ENCODE assay signal across 8 mouse cellular contexts in genomic region chr3:116251481-116252254, GRCm38 (mm10). TPM values are rescaled to one million over a fixed set of nuclear protein-coding genes. Genes with fewer than 3 reads are reported as not detected.
DNase-seq lines count a peak whose midpoint lies in the region; ATAC-seq and TF ChIP-seq lines count a peak whose summit lies in the region.

No protein-coding gene starts in this region.

- H3K9ac ChIP-seq in limb, embryonic 15.5 days = peak overlapping the region; percentile 43
- H3K9ac ChIP-seq in midbrain, embryonic 14.5 days (replicated peaks; ENCODE audit: low read length) = peak overlapping the region; percentile 55
- H3K9ac ChIP-seq in stomach, postnatal 0 days (ENCODE audit: low read length) = peak overlapping the region; percentile 48

- H3K4me1 ChIP-seq in erythroblast, embryonic 14.5 days (ENCODE audit: control insufficient read depth) = no peaks in the 10 kb centered on the region; the same call in 1 of the 2 replicates
- peaks cover 23% of the 10 kb centered on the region for H3K4me1 ChIP-seq in limb, embryonic 15.5 days
- H3K4me1 ChIP-seq in midbrain, embryonic 14.5 days (ENCODE audit: control insufficient read depth, insufficient read depth, low read length) = peaks cover 12% of the 10 kb centered on the region
- peaks cover 4% of the 10 kb centered on the region for H3K4me1 ChIP-seq in stomach, postnatal 0 days (replicated peaks; ENCODE audit: control insufficient read depth, insufficient read depth)

- TF ChIP-seq CTCF in stomach, postnatal 0 days (IDR thresholded peaks at IDR 0.05; ENCODE audit: low read depth) = 0 out of 2 replicates have a peak, but pooled peaks have one; percentile 1

- peaks cover 59% of the 10 kb centered on the region for H3K27me3 ChIP-seq in erythroblast, embryonic 14.5 days (ENCODE audit: control insufficient read depth)
- peaks cover 61% of the 10 kb centered on the region for H3K27me3 ChIP-seq in limb, embryonic 15.5 days
- H3K27me3 ChIP-seq in midbrain, embryonic 14.5 days (ENCODE audit: control insufficient read depth, insufficient read depth, low read length) = peaks cover 16% of the 10 kb centered on the region
- peaks cover 11% of the 10 kb centered on the region for H3K27me3 ChIP-seq in stomach, postnatal 0 days (ENCODE audit: control insufficient read depth, insufficient read depth, low read length)

- under 1% methylated on average over 84 of the region's 86 CpGs for WGBS in limb, embryonic 15.5 days
- under 1% methylated on average over 86 of the region's 86 CpGs for WGBS in midbrain, embryonic 14.5 days
- WGBS in stomach, postnatal 0 days = under 1% methylated on average over 82 of the region's 86 CpGs

- ATAC-seq in erythroblast, adult 5-6 weeks (replicated peaks; ENCODE audit: low FRiP score, poor library complexity, severe bottlenecking) = no peak
- peak; percentile 43 for ATAC-seq in granulocyte monocyte progenitor cell, adult 5-6 weeks (replicated peaks; ENCODE audit: poor library complexity, severe bottlenecking)
- 0 out of 2 replicates have a peak, but pooled peaks have one; percentile 18 for ATAC-seq in limb, embryonic 15.5 days (ENCODE audit: insufficient number of reproducible peaks, low FRiP score, low TSS enrichment, low read depth)
- ATAC-seq in midbrain, embryonic 14.5 days (ENCODE audit: low FRiP score, low TSS enrichment) = peak; percentile 69
- peak; percentile 56 for ATAC-seq in stomach, postnatal 0 days (ENCODE audit: low FRiP score, low TSS enrichment)

- no peaks in the 10 kb centered on the region; the same call in 1 of the 2 replicates for H3K9me3 ChIP-seq in erythroblast, embryonic 14.5 days (ENCODE audit: control insufficient read depth, low read length)
- H3K9me3 ChIP-seq in limb, embryonic 15.5 days = no peaks in the 10 kb centered on the region
- H3K9me3 ChIP-seq in midbrain, embryonic 14.5 days (ENCODE audit: control insufficient read depth, low read length) = no peaks in the 10 kb centered on the region
- H3K9me3 ChIP-seq in stomach, postnatal 0 days (ENCODE audit: control insufficient read depth, low read length) = no peaks in the 10 kb centered on the region

- peak overlapping the region; percentile 98 for H3K4me2 ChIP-seq in limb, embryonic 15.5 days
- H3K4me2 ChIP-seq in midbrain, embryonic 14.5 days (ENCODE audit: low read length) = peak overlapping the region; percentile 100
- peak overlapping the region; percentile 93 for H3K4me2 ChIP-seq in stomach, postnatal 0 days (replicated peaks; ENCODE audit: low read depth)

- H3K27ac ChIP-seq in limb, embryonic 15.5 days = peak overlapping the region; percentile 71
- no peak overlapping the region for H3K27ac ChIP-seq in midbrain, embryonic 14.5 days (replicated peaks; ENCODE audit: low read depth, low read length)
- no peak overlapping the region for H3K27ac ChIP-seq in stomach, postnatal 0 days (replicated peaks)

- no peak for TF ChIP-seq EP300 in stomach, postnatal 0 days (optimal IDR thresholded peaks at IDR 0.05)

- H3K36me3 ChIP-seq in erythroblast, embryonic 14.5 days (ENCODE audit: control insufficient read depth) = no peaks in the 10 kb centered on the region
- H3K36me3 ChIP-seq in limb, embryonic 15.5 days = no peaks in the 10 kb centered on the region
- H3K36me3 ChIP-seq in midbrain, embryonic 14.5 days (ENCODE audit: control insufficient read depth, insufficient read depth, low read length) = no peaks in the 10 kb centered on the region
- H3K36me3 ChIP-seq in stomach, postnatal 0 days (ENCODE audit: control insufficient read depth, insufficient read depth, low read length) = no peaks in the 10 kb centered on the region

- peak; percentile 50 for DNase-seq in embryo, embryonic 10 days (ENCODE audit: low spot score)
- DNase-seq in kidney, adult 18-20 months = peak; percentile 38
- peak; percentile 80 for DNase-seq in midbrain, embryonic 14.5 days
- DNase-seq in stomach, postnatal 0 days (ENCODE audit: low spot score) = peak; percentile 50

- H3K4me3 ChIP-seq in erythroblast, embryonic 14.5 days (replicated peaks) = peak overlapping the region; percentile 41
- peak overlapping the region; percentile 53 for H3K4me3 ChIP-seq in limb, embryonic 15.5 days
- H3K4me3 ChIP-seq in midbrain, embryonic 14.5 days (replicated peaks; ENCODE audit: low read depth, low read length) = peak overlapping the region; percentile 59
- peak overlapping the region; percentile 52 for H3K4me3 ChIP-seq in stomach, postnatal 0 days (ENCODE audit: low read depth, low read length)

RNA-seq across cellular contexts. Expression of gene Gpr88, which starts 1.6 kb away (rescaled TPM):
- not detected in 2 replicates for polyA plus RNA-seq in erythroblast, embryonic 14.5 days (2012)
- not detected in 2 replicates for total RNA-seq in erythroblast, adult 5-6 weeks (2015; ENCODE audit: low replicate concordance)
- total RNA-seq in erythroblast, adult 5-6 weeks (2017; ENCODE audit: low replicate concordance) = not detected in 2 replicates
- not detected in 2 replicates for total RNA-seq in granulocyte monocyte progenitor cell, adult 5-6 weeks (2014; fragmentation: Nextera tagmentation)
- total RNA-seq in granulocyte monocyte progenitor cell, adult 5-6 weeks (2017) = not detected in 2 replicates
- 2.7 and 5.5 TPM in 2 replicates for polyA plus RNA-seq in limb, embryonic 15.5 days (2015; fragmentation: Nextera tagmentation; extraction: Ambion mirVana)
- polyA plus RNA-seq in midbrain, embryonic 14.5 days (2014; fragmentation: Nextera tagmentation; extraction: Ambion mirVana) = 1.8 and 2.8 TPM in 2 replicates
- polyA plus RNA-seq in stomach, postnatal 0 days (2015; fragmentation: Nextera tagmentation; extraction: Ambion mirVana) = 1.1 and 1.4 TPM in 2 replicates
